Mouse (Mus musculus): ENCODE data around the gene Arhgap25. TPM values are rescaled to one million over a fixed set of nuclear protein-coding genes. Genes with fewer than 3 reads are reported as not detected.

Arhgap25 gene
- total RNA-seq, 2 experiments from 2014 or later: 8.5 to 9.6 TPM

GRCm38 (mm10) chr6:87466221-87466620 lies 66.8 kb downstream of the Arhgap25 start:
- no peak overlapping the region for H3K4me3 ChIP-seq

GRCm38 (mm10) chr6:87455507-87455906 lies 77.6 kb downstream of the Arhgap25 start:
- TF ChIP-seq CTCF (IDR thresholded peaks at IDR 0.05): no peak
- DNase-seq (ENCODE audit: extremely low spot score in 1 of 2, low spot score in 2 of 2): no peak
- Histone ChIP-seq H3K4me3 (no peak overlapping the region), H3K27ac (no peak overlapping the region)
- intact Hi-C loops (cut with DNase I): no loop called here

More at GRCm38 (mm10) chr6:87466221-87466620, 66.8 kb downstream of the Arhgap25 start:
- intact Hi-C loops (cut with DNase I): loop anchor here (2.0 kb wide), 3 partner anchors 47 to 205 kb away; no protein-coding TSS in a partner anchor
- peak; percentile 50 to 52 for DNase-seq (ENCODE audit: extremely low spot score in 1 of 2, low spot score in 2 of 2)
- no peak overlapping the region for H3K27ac ChIP-seq
- peak; percentile 88 for TF ChIP-seq CTCF (IDR thresholded peaks at IDR 0.05)

- DNase-seq (ENCODE audit: extremely low spot score in 1 of 2, low spot score in 2 of 2): no peak
- H3K27ac ChIP-seq: no peak overlapping the region
- intact Hi-C loops (cut with DNase I): loop anchor here (1.0 kb wide), 1 partner anchor 54 kb away; no protein-coding TSS in a partner anchor
- TF ChIP-seq CTCF (IDR thresholded peaks at IDR 0.05): no peak
- H3K4me3 ChIP-seq: no peak overlapping the region
These were observed 81.3 kb downstream of the Arhgap25 start for GRCm38 (mm10) chr6:87451771-87452170.

- intact Hi-C loops (cut with DNase I): loop anchor here (1.0 kb wide), 1 partner anchor 54 kb away; no protein-coding TSS in a partner anchor
- peak in 1 of 2 experiments; percentile 29 for DNase-seq (ENCODE audit: extremely low spot score in 1 of 2, low spot score in 2 of 2)
These were observed 82.0 kb downstream of the Arhgap25 start for GRCm38 (mm10) chr6:87451016-87451415.

GRCm38 (mm10) chr6:87449534-87449933 lies 83.5 kb downstream of the Arhgap25 start:
- Histone ChIP-seq H3K4me3 (no peak overlapping the region), H3K27ac (no peak overlapping the region)
- TF ChIP-seq CTCF (IDR thresholded peaks at IDR 0.05): no peak
- DNase-seq (ENCODE audit: extremely low spot score in 1 of 2, low spot score in 2 of 2): no peak
- intact Hi-C loops (cut with DNase I): no loop called here

More at GRCm38 (mm10) chr6:87451016-87451415, 82.0 kb downstream of the Arhgap25 start:
- Histone ChIP-seq H3K4me3 (no peak overlapping the region), H3K27ac (no peak overlapping the region)
- peak; percentile 68 for TF ChIP-seq CTCF (IDR thresholded peaks at IDR 0.05)

- TF ChIP-seq CTCF (IDR thresholded peaks at IDR 0.05): no peak
- intact Hi-C loops (cut with DNase I): no loop called here
- Histone ChIP-seq H3K4me3 (no peak overlapping the region), H3K27ac (no peak overlapping the region)
- DNase-seq (ENCODE audit: extremely low spot score in 1 of 2, low spot score in 2 of 2): no peak
These were observed 85.8 kb downstream of the Arhgap25 start for GRCm38 (mm10) chr6:87447217-87447616.

- no peak overlapping the region for H3K4me3 ChIP-seq
- intact Hi-C loops (cut with DNase I): no loop called here
- no peak for DNase-seq (ENCODE audit: extremely low spot score in 1 of 2, low spot score in 2 of 2)
- H3K27ac ChIP-seq: no peak overlapping the region
- no peak for TF ChIP-seq CTCF (IDR thresholded peaks at IDR 0.05)
These were observed 87.8 kb downstream of the Arhgap25 start for GRCm38 (mm10) chr6:87445222-87445621.

- intact Hi-C loops (cut with DNase I): no loop called here
- no peak for TF ChIP-seq CTCF (IDR thresholded peaks at IDR 0.05)
- DNase-seq (ENCODE audit: extremely low spot score in 1 of 2, low spot score in 2 of 2): no peak
- Histone ChIP-seq H3K4me3 (no peak overlapping the region), H3K27ac (no peak overlapping the region)
These were observed 89.8 kb downstream of the Arhgap25 start for GRCm38 (mm10) chr6:87443253-87443652.

- H3K4me3 ChIP-seq: no peak overlapping the region
- intact Hi-C loops (cut with DNase I): no loop called here
- DNase-seq (ENCODE audit: extremely low spot score in 1 of 2, low spot score in 2 of 2): no peak
- H3K27ac ChIP-seq: no peak overlapping the region
- no peak for TF ChIP-seq CTCF (IDR thresholded peaks at IDR 0.05)
These were observed 96.3 kb downstream of the Arhgap25 start for GRCm38 (mm10) chr6:87436745-87437144.

GRCm38 (mm10) chr6:87435791-87436190 lies 97.3 kb downstream of the Arhgap25 start:
- DNase-seq (ENCODE audit: extremely low spot score in 1 of 2, low spot score in 2 of 2): no peak
- no peak overlapping the region for H3K27ac ChIP-seq
- TF ChIP-seq CTCF (IDR thresholded peaks at IDR 0.05): no peak
- intact Hi-C loops (cut with DNase I): no loop called here
- H3K4me3 ChIP-seq: no peak overlapping the region

GRCm38 (mm10) chr6:87428487-87429044 lies 104.5 kb downstream of the Arhgap25 start, which contains the start of gene Bmp10:
TSS of gene Bmp10 (plus strand) at chr6:87428994.
- intact Hi-C loops (cut with DNase I): no loop called here

GRCm38 (mm10) chr6:87427616-87428015 lies 105.4 kb downstream of the Arhgap25 start:
- no peak for DNase-seq (ENCODE audit: extremely low spot score in 1 of 2, low spot score in 2 of 2)
- Histone ChIP-seq H3K4me3 (no peak overlapping the region), H3K27ac (no peak overlapping the region)
- intact Hi-C loops (cut with DNase I): no loop called here
- no peak for TF ChIP-seq CTCF (IDR thresholded peaks at IDR 0.05)

More at GRCm38 (mm10) chr6:87428487-87429044, 104.5 kb downstream of the Arhgap25 start, which contains the start of gene Bmp10:
- no peak within 1 kb of the TSS for H3K4me3 ChIP-seq
- H3K27ac ChIP-seq: no peak within 1 kb of the TSS
- TF ChIP-seq CTCF (IDR thresholded peaks at IDR 0.05): no peak
- no peak for DNase-seq (ENCODE audit: extremely low spot score in 1 of 2, low spot score in 2 of 2)

- intact Hi-C loops (cut with DNase I): no loop called here
- no peak overlapping the region for H3K27ac ChIP-seq
- no peak overlapping the region for H3K4me3 ChIP-seq
- DNase-seq (ENCODE audit: extremely low spot score in 1 of 2, low spot score in 2 of 2): no peak
- no peak for TF ChIP-seq CTCF (IDR thresholded peaks at IDR 0.05)
These were observed 106.1 kb downstream of the Arhgap25 start for GRCm38 (mm10) chr6:87426954-87427353.

Measured in left cerebral cortex, adult 2 months (tissue).